Comparison of ENCODE assay signal across 8 mouse cellular contexts in the genomic region with DNA sequence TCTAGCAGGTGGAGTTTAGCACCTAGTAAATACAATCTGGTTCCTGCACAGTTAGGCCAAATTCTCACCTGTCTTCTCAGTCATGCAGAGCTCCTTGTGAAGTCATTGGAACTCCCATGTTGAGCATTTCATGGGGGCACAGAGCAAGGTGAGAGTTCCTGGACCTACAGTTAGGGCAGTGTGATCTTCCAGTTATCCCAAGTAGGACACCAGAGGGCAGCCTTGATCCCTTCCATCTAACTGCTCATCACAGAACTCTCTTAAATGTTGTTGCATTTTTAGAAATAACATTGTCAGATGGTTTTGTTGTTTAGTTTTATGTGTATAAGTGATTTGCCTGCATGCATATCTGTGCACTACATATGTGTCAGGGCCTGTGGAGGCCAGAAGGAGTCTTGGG. TPM values are rescaled to one million over a fixed set of nuclear protein-coding genes. Genes with fewer than 3 reads are reported as not detected.
DNase-seq lines count a peak whose midpoint lies in the region; ATAC-seq and TF ChIP-seq lines count a peak whose summit lies in the region.

No protein-coding gene starts in this region.

- H3K9me3 ChIP-seq in midbrain, embryonic 13.5 days, result no peaks in the 10 kb centered on the region
- no peaks in the 10 kb centered on the region for H3K9me3 ChIP-seq in midbrain, embryonic 11.5 days (ENCODE audit: control insufficient read depth, low read length)
- no peaks in the 10 kb centered on the region for H3K9me3 ChIP-seq in lung, embryonic 14.5 days (ENCODE audit: low read depth, low read length)

- peaks cover 25% of the 10 kb centered on the region for H3K36me3 ChIP-seq in midbrain, embryonic 13.5 days
- peaks cover 4% of the 10 kb centered on the region; the same call in 1 of the 2 replicates for H3K36me3 ChIP-seq in midbrain, embryonic 11.5 days (ENCODE audit: control insufficient read depth, insufficient read depth, low read length)
- H3K36me3 ChIP-seq in lung, embryonic 14.5 days (ENCODE audit: insufficient read depth), result peaks cover 22% of the 10 kb centered on the region

- peak; percentile 54 for TF ChIP-seq CTCF in lung, embryonic 14.5 days (IDR thresholded peaks at IDR 0.05; ENCODE audit: low read depth)

- H3K9ac ChIP-seq in midbrain, embryonic 13.5 days (replicated peaks), result no peak overlapping the region
- H3K9ac ChIP-seq in midbrain, embryonic 11.5 days (ENCODE audit: low read length), result no peak overlapping the region
- H3K9ac ChIP-seq in lung, embryonic 14.5 days, result no peak overlapping the region

- no peak overlapping the region for H3K4me3 ChIP-seq in midbrain, embryonic 13.5 days (replicated peaks)
- H3K4me3 ChIP-seq in midbrain, embryonic 11.5 days (ENCODE audit: low read depth, low read length), result no peak overlapping the region
- no peak overlapping the region for H3K4me3 ChIP-seq in lung, embryonic 14.5 days (ENCODE audit: low read depth, low read length)

- DNase-seq in frontal cortex, postnatal 14 days (ENCODE audit: low spot score in 2 of 2), result no peak
- no peak for DNase-seq in midbrain, embryonic 11.5 days (ENCODE audit: low spot score, missing footprints)
- DNase-seq in c-Kit-positive CD71-positive TER-119-negative erythroid progenitor cells, embryonic 14.5 days (ENCODE audit: low read depth), result peak; percentile 8
- peak; percentile 52 for DNase-seq in lung, embryonic 14.5 days
- no peak for DNase-seq in layer of hippocampus, postnatal 36 days

- no peaks in the 10 kb centered on the region for H3K4me1 ChIP-seq in midbrain, embryonic 13.5 days (replicated peaks)
- H3K4me1 ChIP-seq in midbrain, embryonic 11.5 days (ENCODE audit: control insufficient read depth, insufficient read depth, low read length), result no peaks in the 10 kb centered on the region
- H3K4me1 ChIP-seq in lung, embryonic 14.5 days (ENCODE audit: insufficient read depth), result no peaks in the 10 kb centered on the region

- H3K4me2 ChIP-seq in midbrain, embryonic 13.5 days (replicated peaks), result no peak overlapping the region
- no peak overlapping the region for H3K4me2 ChIP-seq in midbrain, embryonic 11.5 days
- H3K4me2 ChIP-seq in lung, embryonic 14.5 days, result no peak overlapping the region

- no peak overlapping the region for H3K27ac ChIP-seq in midbrain, embryonic 13.5 days
- no peak overlapping the region for H3K27ac ChIP-seq in midbrain, embryonic 11.5 days (ENCODE audit: low read depth, low read length)
- no peak overlapping the region for H3K27ac ChIP-seq in lung, embryonic 14.5 days (ENCODE audit: low read depth)

- ATAC-seq in frontal cortex, adult (ENCODE audit: low TSS enrichment), result peak; percentile 84
- 0 out of 2 replicates have a peak, but pooled peaks have one; percentile 24 for ATAC-seq in midbrain, embryonic 13.5 days
- no peak for ATAC-seq in midbrain, embryonic 11.5 days (ENCODE audit: low FRiP score)
- ATAC-seq in lung, embryonic 14.5 days (ENCODE audit: insufficient read depth), result no peak
- ATAC-seq in monocyte, adult 5-6 weeks (replicated peaks; ENCODE audit: insufficient number of reproducible peaks, low FRiP score, low TSS enrichment, poor library complexity, severe bottlenecking), result no peak

- H3K27me3 ChIP-seq in midbrain, embryonic 13.5 days, result no peaks in the 10 kb centered on the region
- no peaks in the 10 kb centered on the region for H3K27me3 ChIP-seq in midbrain, embryonic 11.5 days (ENCODE audit: control insufficient read depth, insufficient read depth, low read length)
- no peaks in the 10 kb centered on the region for H3K27me3 ChIP-seq in lung, embryonic 14.5 days (ENCODE audit: insufficient read depth, low read length)

RNA-seq across cellular contexts. Expression of gene Utp14b, which starts 29.0 kb away (rescaled TPM):
- 3.0 and 3.1 TPM in 2 replicates for polyA plus RNA-seq in midbrain, embryonic 13.5 days (2015; fragmentation: Nextera tagmentation; extraction: Ambion mirVana)
- 5.3 and 6.0 TPM in 2 replicates for polyA plus RNA-seq in midbrain, embryonic 11.5 days (2014; fragmentation: Nextera tagmentation; extraction: Ambion mirVana)
- polyA plus RNA-seq in lung, embryonic 14.5 days (2014; fragmentation: Nextera tagmentation; extraction: Ambion mirVana), result 4.9 and 5.5 TPM in 2 replicates
- 8.7 to 12.1 TPM (median 11.2 TPM) in 3 replicates for total RNA-seq in monocyte, adult 5-6 weeks (2017)
- 10 to 100 TPM; 22.5 to 25.7 TPM for total RNA-seq in layer of hippocampus, postnatal 36 days (2021)

RNA-seq across cellular contexts. Expression of gene Acsl3, which starts 29.2 kb away (rescaled TPM):
- polyA plus RNA-seq in midbrain, embryonic 13.5 days (2015; fragmentation: Nextera tagmentation; extraction: Ambion mirVana), result 75.0 and 77.8 TPM in 2 replicates
- polyA plus RNA-seq in midbrain, embryonic 11.5 days (2014; fragmentation: Nextera tagmentation; extraction: Ambion mirVana), result 97.9 and 109 TPM in 2 replicates
- polyA plus RNA-seq in lung, embryonic 14.5 days (2014; fragmentation: Nextera tagmentation; extraction: Ambion mirVana), result 54.8 and 61.2 TPM in 2 replicates
- total RNA-seq in monocyte, adult 5-6 weeks (2017), result 22.0 to 29.6 TPM (median 23.1 TPM) in 3 replicates
- total RNA-seq in layer of hippocampus, postnatal 36 days (2021), result 100 to 1,000 TPM; 174 to 180 TPM

Comparison
In these comparisons a context has a peak if more than half of its experiments do, and no peak if none do; other contexts are left out.
1. ATAC-seq: peak in frontal cortex, adult (single experiment) and midbrain, embryonic 13.5 days (single experiment); none in midbrain, embryonic 11.5 days (single experiment), lung, embryonic 14.5 days (single experiment) and monocyte, adult 5-6 weeks (single experiment).
2. DNase-seq: peak in c-Kit-positive CD71-positive TER-119-negative erythroid progenitor cells, embryonic 14.5 days (single experiment) and lung, embryonic 14.5 days (single experiment); none in frontal cortex, postnatal 14 days (0 of 2), midbrain, embryonic 11.5 days (single experiment) and layer of hippocampus, postnatal 36 days (0 of 2).